Mouse (Mus musculus): ENCODE measurements around the gene Gm7102. TPM values are rescaled to one million over a fixed set of nuclear protein-coding genes. Genes with fewer than 3 reads are reported as not detected.

Gm7102 gene
- not detected in 2 replicates for total RNA-seq (2023)

GRCm38 (mm10) chr19:61175756-61176324, at the start of gene Gm7102:
Gm7102 (minus strand) TSS chr19:61176309.

DNA sequence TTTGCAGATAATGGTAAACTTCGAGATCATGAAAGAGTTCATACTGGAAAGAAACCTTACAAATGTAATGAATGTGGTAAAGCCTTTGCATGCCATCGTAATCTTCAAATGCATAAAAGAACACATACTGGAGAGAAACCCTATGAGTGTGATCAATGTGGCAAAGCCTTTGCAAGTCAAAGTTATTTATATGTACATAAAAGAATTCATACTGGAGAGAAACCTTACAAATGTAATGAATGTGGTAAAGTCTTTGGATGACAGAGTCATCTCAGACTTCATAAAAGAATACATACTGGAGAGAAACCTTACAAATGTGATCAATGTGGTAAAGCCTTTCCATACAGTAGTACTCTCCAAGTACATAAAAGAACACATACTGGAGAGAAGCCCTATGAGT, 7.5 kb upstream of the Gm7102 start, which contains the start of gene Gm6020:
Gene Gm6020, plus strand, starts transcription at position 301 of the 400 bp plus-strand sequence.

DNA sequence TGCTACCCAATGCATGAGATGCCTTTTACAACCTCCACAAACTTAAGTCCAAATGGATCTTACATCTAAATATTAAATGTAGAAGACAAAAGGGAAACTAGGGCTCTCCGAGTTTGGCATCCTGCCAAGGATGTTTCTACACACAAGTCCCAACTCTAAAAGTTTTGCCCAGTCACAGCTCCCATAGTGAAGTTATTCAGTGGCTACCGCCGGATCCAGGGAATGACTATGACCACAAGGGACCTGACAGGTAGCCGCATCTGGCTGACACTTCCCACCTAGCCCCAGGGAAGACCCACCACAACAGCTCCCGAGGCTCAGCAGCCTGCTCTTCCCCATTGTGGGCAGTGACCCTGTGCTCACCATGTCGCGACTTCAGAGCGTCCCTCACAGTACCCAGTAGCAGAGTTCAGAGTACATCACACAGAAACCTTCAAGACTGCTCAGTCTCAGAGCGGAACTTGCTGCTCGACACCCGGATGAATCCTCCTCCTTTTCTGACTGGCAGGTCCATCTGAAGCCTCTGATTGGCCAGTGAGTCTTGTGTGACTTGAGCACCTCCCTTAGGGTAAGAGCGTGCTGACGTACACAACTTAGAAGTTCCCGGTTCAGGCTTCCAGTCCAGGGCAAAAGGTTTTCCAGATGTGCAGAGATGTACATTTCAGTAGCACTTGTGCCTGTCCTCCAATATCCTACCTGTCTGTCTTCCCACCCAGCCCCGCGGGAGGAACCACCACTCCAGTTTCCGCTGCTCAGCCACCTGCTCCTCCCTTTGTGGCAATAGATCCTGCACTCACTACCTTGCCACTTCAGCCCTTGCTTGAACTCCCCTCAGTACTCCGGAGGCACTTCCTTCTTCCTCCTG, 35.5 kb downstream of the Gm7102 start, which contains the start of gene Zfp950:
Gene Zfp950, minus strand, starts transcription at position 499 of the 865 bp plus-strand sequence.

Other genes starting within 250 kb of the Gm7102 start
- 9.6 and 20.1 TPM in 2 replicates for gene Zfp950, start 35.5 kb downstream of the Gm7102 start, total RNA-seq (2023)
- gene Gm6020, start 7.6 kb upstream of the Gm7102 start, total RNA-seq (2023): not detected in 2 replicates
- gene Csf2ra, start 52.1 kb upstream of the Gm7102 start, total RNA-seq (2023): 1,017 and 1,177 TPM in 2 replicates
- not detected in 2 replicates for gene Gm21060, start 120.8 kb upstream of the Gm7102 start, total RNA-seq (2023)

All from neutrophil, adult 65 days (primary cell).